Mouse (Mus musculus) intestine, postnatal 0 days (tissue): ENCODE data around the gene Lysmd3. TPM values are rescaled to one million over a fixed set of nuclear protein-coding genes. Genes with fewer than 3 reads are reported as not detected.

Experiments
- ATAC-seq: fragments of 200-750 bp; cut with Nextera tagmentation; 2 replicates; pipeline ENCODE4 v1.8.0; 2017; ENCODE audit warnings: mild to moderate bottlenecking, moderate TSS enrichment, moderate library complexity
- H3K27ac ChIP-seq: fragments of 300-500 bp; sonication (generic); 2 replicates; pipeline ENCODE4 v1.5.1; 2014; ENCODE audit warnings: mild to moderate bottlenecking, low read depth, low read length, moderate library complexity
- H3K27me3 ChIP-seq: fragments of 300-500 bp; sonication (generic); replicated peaks from 2 replicates; pipeline ENCODE4 v1.6.1; 2014; ENCODE audit warnings: low read length, mixed read lengths; ENCODE audit not compliant: control insufficient read depth, insufficient read depth
- H3K36me3 ChIP-seq: fragments of 300-500 bp; sonication (generic); 2 replicates; pipeline ENCODE4 v1.6.1; 2014; ENCODE audit warnings: mild to moderate bottlenecking, moderate library complexity; ENCODE audit not compliant: control insufficient read depth, insufficient read depth
- H3K4me1 ChIP-seq: fragments of 300-500 bp; sonication (generic); replicated peaks from 2 replicates; pipeline ENCODE4 v1.6.1; 2014; ENCODE audit warnings: antibody characterized with exemption, low read length, mixed read lengths; ENCODE audit not compliant: control insufficient read depth, insufficient read depth
- H3K4me2 ChIP-seq: fragments of 300-500 bp; sonication (generic); replicated peaks from 2 replicates; pipeline ENCODE4 v1.6.1; 2014; ENCODE audit warnings: low read depth, mild to moderate bottlenecking, moderate library complexity
- H3K4me3 ChIP-seq: fragments of 300-500 bp; sonication (generic); 2 replicates; pipeline ENCODE4 v1.5.1; 2014; ENCODE audit warnings: low read depth, low read length
- H3K9ac ChIP-seq: fragments of 300-500 bp; sonication (generic); 2 replicates; pipeline ENCODE4 v1.6.1; 2014; ENCODE audit warnings: mild to moderate bottlenecking, low read depth, low read length
- H3K9me3 ChIP-seq: fragments of 300-500 bp; sonication (generic); 2 replicates; pipeline ENCODE4 v1.6.1; 2016; ENCODE audit warnings: mixed run types; ENCODE audit not compliant: control insufficient read depth
- CTCF ChIP-seq: sonication (generic); IDR thresholded peaks from 2 replicates; pipeline ENCODE4 v1.5.1; 2016; ENCODE audit warnings: low read depth, mild to moderate bottlenecking, control low read depth, antibody characterized with exemption, moderate library complexity
- WGBS: fragments of 180-500 bp; shearing (Covaris S2); extraction: QIAGEN DNeasy Blood & Tissue Kit; methylation state at CpG from one replicate; pipeline ENCODE4 v1.1.7; 2014; 5-methylcytosine and 5-hydroxymethylcytosine counted together
- polyA plus RNA-seq: library from polyadenylated mRNA; unstranded; fragments of >200 nt; fragmentation: Nextera tagmentation; extraction: Ambion mirVana; gene quantifications from 2 replicates; pipeline ENCODE4 v1.2.1, GENCODE M21; 2015

Lysmd3 gene
- polyA plus RNA-seq, 1 experiment from 2014 or later, result 32.4 TPM

DNA sequence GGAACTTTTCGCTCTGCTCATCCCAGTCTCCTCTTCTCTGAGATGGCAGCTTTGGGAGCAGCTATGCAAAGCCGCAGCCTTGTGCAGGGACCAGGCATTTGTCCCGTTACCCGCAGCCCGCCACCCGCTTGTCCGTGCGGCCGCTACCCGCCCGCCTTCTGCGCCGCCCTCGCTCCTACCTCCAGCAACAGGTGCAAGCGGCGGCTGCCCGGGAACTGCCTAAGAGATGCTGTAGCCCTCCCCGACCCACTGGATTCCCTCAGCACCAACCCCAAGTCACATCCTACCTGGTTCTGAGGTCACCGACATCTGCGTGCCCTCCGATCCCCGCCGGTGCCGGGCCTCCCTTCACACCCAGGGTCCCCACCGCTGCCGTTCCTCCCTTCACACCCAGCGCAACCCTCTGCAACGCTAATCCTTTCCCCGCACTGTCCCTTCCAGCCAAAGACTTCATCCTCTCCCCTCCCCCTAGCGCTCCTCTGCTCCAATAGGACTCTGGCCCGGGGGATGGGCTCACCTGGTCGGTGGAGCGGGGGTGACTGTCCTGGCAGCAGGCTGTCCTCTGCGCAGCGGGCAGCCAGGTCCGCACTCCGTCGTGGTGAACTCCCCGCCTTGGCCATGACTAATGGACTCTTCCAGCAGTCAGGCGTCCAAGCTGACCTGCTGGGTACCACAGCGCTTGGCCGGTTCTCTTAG, 24.6 kb upstream of the Lysmd3 start, which contains the start of gene Adgrv1:
TSS of gene Adgrv1 (minus strand) at position 435 of the 696 bp plus-strand sequence.
- WGBS, result 1% methylated on average over 42 of the region's 42 CpGs
- Histone ChIP-seq H3K4me2 (peak within 1 kb of the TSS; percentile 65), H3K27me3 (peaks cover 15% of the 10 kb centered on the region), H3K27ac (no peak within 1 kb of the TSS), H3K9me3 (no peaks in the 10 kb centered on the region), H3K36me3 (no peaks in the 10 kb centered on the region), H3K9ac (no peak within 1 kb of the TSS), H3K4me3 (peak within 1 kb of the TSS; percentile 35), H3K4me1 (no peaks in the 10 kb centered on the region)
- ATAC-seq, result peak; percentile 94
- TF ChIP-seq CTCF, result no peak

DNA sequence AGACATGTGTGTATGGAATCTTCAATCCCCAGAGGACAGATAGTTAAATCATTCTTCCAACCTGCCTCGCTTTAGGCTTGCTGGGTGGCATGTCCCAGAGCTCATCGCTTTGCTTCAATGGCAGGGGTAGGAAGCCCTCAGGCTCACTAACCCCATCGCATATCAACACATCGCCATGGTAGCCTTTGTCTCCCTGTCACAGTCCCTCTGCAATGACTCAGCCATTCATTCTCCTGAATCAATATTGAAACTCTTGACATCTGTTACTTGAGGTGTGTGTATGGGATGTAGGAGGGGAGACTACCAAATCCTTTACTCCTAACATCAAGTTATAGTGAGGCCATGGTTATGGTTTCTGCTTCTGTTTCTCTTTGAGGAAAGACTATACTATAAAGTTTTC, 17.8 kb upstream of the Lysmd3 start:
- no peaks in the 10 kb centered on the region for H3K36me3 ChIP-seq
- H3K9me3 ChIP-seq, result no peaks in the 10 kb centered on the region
- TF ChIP-seq CTCF, result no peak
- H3K4me2 ChIP-seq, result no peak overlapping the region
- no peak for ATAC-seq
- no peak overlapping the region for H3K9ac ChIP-seq
- H3K27ac ChIP-seq, result no peak overlapping the region
- no peaks in the 10 kb centered on the region for H3K27me3 ChIP-seq
- 55% methylated on average over 4 of the region's 4 CpGs for WGBS
- no peaks in the 10 kb centered on the region for H3K4me1 ChIP-seq
- no peak overlapping the region for H3K4me3 ChIP-seq

DNA sequence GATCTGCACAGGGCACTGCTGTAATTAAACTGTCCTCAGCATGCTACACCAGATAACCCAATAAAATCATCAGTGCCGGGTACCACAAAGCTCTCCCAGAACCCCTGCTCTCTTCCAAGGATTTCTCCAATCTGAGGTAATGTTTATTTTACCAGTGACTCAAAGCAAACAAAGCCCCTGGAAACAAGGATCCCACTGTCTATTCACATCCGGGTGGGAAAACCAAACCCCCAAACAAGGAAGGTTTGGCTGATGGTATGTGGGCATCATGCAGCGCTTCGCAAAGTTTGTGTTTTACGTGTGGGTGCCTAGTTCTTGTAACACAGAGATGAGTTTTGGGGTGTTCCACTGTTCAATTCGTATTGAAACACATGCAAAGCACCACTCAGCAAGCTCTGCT, 16.6 kb upstream of the Lysmd3 start:
- ATAC-seq, result no peak

DNA sequence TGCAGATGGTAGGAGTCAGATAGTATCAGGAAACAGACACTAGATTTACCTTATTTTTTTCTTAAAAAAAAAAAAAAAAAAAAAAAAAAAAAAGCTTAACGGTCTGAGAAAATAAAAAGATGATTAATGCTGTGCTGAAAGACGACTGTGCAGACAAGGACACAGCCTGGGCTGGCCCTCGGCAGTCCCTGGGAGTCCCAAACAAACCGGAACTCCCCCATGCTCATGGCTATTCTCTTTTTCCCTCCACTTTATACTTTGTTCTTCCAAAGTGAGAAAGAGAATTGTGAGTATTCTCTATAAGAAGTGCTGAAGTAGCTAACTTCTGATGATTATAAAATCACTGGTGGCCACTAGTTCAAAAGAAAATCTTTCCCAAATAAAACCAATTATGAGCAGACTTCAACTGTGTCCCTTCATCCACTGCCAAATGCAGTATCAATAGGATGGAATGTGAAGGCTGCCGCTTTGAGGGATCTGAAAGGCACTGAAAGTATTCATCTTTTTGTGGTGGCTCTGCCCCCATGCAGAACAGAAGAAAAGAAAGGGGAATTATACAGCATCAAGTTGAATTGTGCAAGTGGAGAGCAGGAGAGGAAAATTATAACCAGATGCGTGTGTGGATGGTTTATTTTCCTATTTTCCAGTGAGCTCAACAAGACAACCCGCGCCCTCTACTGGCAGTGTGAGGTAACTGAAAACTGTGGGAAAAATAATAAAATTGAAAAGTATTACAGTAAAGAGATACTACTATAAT, 16.0 kb upstream of the Lysmd3 start:
- Histone ChIP-seq H3K4me3 (no peak overlapping the region), H3K27ac (no peak overlapping the region), H3K4me2 (no peak overlapping the region), H3K4me1 (no peaks in the 10 kb centered on the region), H3K27me3 (no peaks in the 10 kb centered on the region), H3K36me3 (no peaks in the 10 kb centered on the region), H3K9ac (no peak overlapping the region), H3K9me3 (no peaks in the 10 kb centered on the region)
- peak; percentile 79 for TF ChIP-seq CTCF
- no peak for ATAC-seq
- 13% methylated on average over 8 of the region's 8 CpGs for WGBS

More for the DNA sequence above, 16.6 kb upstream of the Lysmd3 start:
- no peaks in the 10 kb centered on the region for H3K4me1 ChIP-seq
- no peak overlapping the region for H3K27ac ChIP-seq
- H3K4me2 ChIP-seq, result no peak overlapping the region
- TF ChIP-seq CTCF, result no peak
- H3K27me3 ChIP-seq, result no peaks in the 10 kb centered on the region
- 22% methylated on average over 6 of the region's 6 CpGs for WGBS
- H3K9ac ChIP-seq, result no peak overlapping the region
- H3K9me3 ChIP-seq, result no peaks in the 10 kb centered on the region
- H3K36me3 ChIP-seq, result no peaks in the 10 kb centered on the region
- no peak overlapping the region for H3K4me3 ChIP-seq

DNA sequence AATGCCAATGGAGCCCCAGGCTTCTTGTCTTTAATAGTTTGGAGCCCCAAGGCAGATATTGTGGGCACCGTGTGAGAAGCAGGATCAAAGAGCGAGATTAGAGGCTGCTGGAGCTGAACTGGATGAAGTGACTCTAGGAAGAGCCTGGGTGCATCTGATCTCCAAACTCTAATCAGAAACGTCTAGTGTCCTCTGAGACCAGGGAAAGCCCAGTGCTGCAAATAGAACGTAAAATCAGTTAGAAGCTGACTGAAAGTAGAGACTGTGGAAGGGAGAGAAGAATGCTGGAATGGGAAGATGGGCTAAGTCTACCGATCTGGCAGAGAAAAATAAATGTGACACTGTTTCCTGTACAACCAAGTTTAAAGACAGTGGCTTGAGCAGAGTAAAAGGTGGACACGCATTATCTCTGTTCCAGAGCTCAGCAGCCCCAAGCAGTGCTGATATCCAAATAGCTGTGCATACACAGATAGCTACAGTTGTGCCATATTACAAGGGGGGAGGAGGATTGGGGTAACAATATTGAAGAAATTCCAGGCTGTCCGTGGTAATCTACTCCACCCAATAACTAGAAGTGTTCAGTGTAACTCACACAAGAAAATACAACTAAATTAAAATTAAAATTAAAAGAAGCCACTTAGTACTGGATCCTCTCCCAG, 14.8 kb upstream of the Lysmd3 start:
- H3K36me3 ChIP-seq, result no peaks in the 10 kb centered on the region
- H3K27me3 ChIP-seq, result no peaks in the 10 kb centered on the region
- no peak overlapping the region for H3K4me2 ChIP-seq
- no peaks in the 10 kb centered on the region for H3K9me3 ChIP-seq
- WGBS, result 56% methylated on average over 7 of the region's 7 CpGs
- no peak overlapping the region for H3K4me3 ChIP-seq
- H3K4me1 ChIP-seq, result no peaks in the 10 kb centered on the region
- H3K27ac ChIP-seq, result no peak overlapping the region
- no peak overlapping the region for H3K9ac ChIP-seq
- ATAC-seq, result no peak
- no peak for TF ChIP-seq CTCF

DNA sequence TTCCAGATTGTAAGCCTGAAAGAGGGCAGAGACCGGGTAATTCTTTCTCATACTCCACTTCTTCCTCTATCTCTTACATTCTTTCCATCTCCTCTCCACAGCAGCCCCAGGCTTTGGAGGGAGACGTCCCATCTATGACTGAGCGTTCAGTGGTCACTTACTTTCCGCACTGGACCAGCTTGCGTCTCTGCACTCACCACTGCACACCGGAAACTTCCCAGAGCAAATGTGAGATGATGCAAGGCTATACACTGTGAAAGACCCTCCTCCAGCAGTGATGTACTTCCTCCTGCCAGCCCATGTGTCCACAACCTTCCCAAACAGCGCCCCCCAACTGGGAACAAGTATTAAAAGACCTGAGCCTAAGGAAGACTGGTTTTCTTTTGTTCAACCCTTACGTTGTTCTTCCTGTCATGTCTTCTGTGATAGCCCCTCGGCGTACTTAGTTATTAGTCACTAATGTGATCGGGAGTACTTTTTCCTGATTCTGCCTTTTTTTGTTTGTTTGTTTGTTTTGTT, 13.4 kb upstream of the Lysmd3 start:
- Histone ChIP-seq H3K36me3 (no peaks in the 10 kb centered on the region), H3K4me3 (no peak overlapping the region), H3K27me3 (no peaks in the 10 kb centered on the region), H3K9ac (no peak overlapping the region), H3K4me2 (no peak overlapping the region), H3K27ac (no peak overlapping the region), H3K9me3 (no peaks in the 10 kb centered on the region), H3K4me1 (no peaks in the 10 kb centered on the region)
- TF ChIP-seq CTCF, result no peak
- ATAC-seq, result no peak
- WGBS, result 90% methylated on average over 11 of the region's 11 CpGs
